Mouse (Mus musculus): Measurements from ENCODE around the gene Gm1113.

Gene Gm1113

DNA sequence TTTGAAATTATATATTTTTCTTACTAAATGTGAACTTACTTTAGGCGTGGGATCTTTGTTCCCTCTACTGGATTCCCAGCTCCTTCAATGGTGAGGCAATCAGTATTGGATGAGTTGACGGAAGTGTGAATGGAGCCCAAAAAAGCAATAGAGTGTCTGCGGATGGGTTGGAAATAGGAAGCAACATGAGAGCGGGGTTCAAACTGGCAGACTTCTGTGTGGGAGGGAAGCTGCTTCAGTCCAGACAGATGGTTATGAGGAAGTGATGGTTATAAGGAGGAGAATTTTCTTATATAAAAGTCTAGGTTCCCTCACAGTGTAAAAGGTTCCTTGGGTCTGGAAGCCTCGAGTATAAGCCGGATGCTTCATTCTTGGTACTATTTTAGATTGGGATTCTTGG, 38.6 kb downstream of the Gm1113 start:
- peak in 1 of 2 experiments; percentile 40 for DNase-seq (ENCODE audit: low spot score in 2 of 2)

- no peak for DNase-seq (ENCODE audit: low spot score in 2 of 2)
Measured at GRCm38 (mm10) chr9:35475394-35475793, 42.7 kb downstream of the Gm1113 start.

DNA sequence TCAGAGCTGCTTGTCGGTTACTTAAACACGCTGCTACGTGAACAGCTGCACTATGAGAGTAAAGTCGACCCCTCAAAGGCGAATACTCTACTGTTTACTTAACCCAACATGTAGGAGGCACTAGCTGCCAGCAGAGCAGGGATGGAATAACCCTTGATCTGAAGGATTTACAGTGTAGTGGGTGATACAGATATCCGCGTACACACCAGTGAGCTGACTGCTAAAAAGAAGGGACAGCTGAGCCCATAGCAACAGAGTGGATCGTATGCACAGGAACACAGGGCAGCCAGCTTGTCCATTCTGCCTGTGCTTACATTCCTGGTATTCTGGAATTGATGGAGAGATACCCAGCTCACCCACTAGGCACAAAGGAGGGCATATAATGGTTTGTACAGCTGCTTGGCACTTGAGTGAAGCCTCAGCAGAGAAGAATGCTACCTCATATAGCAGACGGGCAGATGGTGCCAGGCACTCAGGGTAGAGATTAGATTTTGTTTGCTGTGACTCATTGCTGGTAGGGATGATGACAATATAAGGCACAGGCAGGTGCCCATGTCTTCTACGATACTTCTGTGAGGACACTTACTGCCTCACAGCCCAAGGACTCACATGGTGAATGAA, 43.9 kb downstream of the Gm1113 start:
- DNase-seq (ENCODE audit: low spot score in 2 of 2) = no peak

- DNase-seq (ENCODE audit: low spot score in 2 of 2) = no peak
Measured at GRCm38 (mm10) chr9:35468913-35469312, 49.2 kb downstream of the Gm1113 start.

- peak in 1 of 2 experiments; percentile 13 for DNase-seq (ENCODE audit: low spot score in 2 of 2)
Measured at GRCm38 (mm10) chr9:35467264-35467817, 50.7 kb downstream of the Gm1113 start.

GRCm38 (mm10) chr9:35459594-35459993, 58.5 kb downstream of the Gm1113 start:
- DNase-seq (ENCODE audit: low spot score in 2 of 2) = no peak

All from right cerebral cortex, postnatal 10 days (tissue).